Mouse (Mus musculus): ENCODE results near the gene Etv5. TPM values are rescaled to one million over a fixed set of nuclear protein-coding genes. Genes with fewer than 3 reads are reported as not detected.

Gene Etv5
- polyA plus RNA-seq, 1 experiment: 22.6 TPM

DNA sequence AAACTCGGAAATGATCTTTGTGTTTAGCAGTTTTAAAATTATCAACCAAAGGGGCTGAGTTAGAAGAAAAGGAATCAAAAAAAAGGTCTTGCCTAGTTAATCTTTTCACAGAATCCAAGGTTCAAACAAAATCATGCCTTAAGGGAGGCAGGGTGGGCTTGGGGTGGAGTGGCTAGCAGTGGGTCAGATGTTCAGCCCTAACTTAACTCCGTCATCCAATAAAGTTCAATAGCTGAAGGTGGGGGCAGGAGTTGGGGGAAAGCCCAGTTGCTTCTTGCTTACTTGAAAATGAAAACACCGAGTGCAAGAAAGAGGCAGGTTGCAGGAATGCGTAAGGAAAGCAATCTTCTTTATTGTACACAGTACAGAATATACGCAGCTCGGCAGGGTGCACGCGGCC lies 58.5 kb downstream of the Etv5 start:
- H3K4me3 ChIP-seq (ENCODE audit: insufficient read depth, low read length): no peak overlapping the region
- H3K27ac ChIP-seq (ENCODE audit: insufficient read depth, low read length): no peak overlapping the region
- TF ChIP-seq CTCF (IDR thresholded peaks at IDR 0.05; ENCODE audit: borderline replicate concordance, insufficient read depth, low read length) (no peak), POLR2A (IDR thresholded peaks at IDR 0.05; ENCODE audit: low read depth, low read length) (no peak)
- no peaks in the 10 kb centered on the region for H3K4me1 ChIP-seq (ENCODE audit: control insufficient read depth, insufficient read depth, low read length)

DNA sequence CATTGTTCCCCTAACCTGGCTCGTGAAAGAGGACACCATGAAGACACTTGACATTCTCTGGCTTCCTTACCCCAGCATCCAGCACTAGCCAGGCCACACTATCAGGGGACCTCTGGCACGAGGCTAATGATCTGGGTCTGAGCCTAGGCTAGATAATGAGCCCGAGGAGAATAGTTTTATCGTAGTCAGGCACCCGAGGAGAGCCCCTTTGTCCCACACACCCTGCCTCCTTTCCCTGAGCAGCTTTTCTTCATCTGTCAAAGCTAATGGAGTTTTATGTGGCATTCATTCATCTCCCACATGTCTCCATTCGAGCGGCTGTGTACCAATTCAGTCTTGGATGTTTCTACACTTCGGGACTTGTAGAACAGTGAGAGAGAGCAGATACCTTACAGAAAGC lies 59.5 kb downstream of the Etv5 start:
- H3K4me3 ChIP-seq (ENCODE audit: insufficient read depth, low read length): no peak overlapping the region
- TF ChIP-seq POLR2A (IDR thresholded peaks at IDR 0.05; ENCODE audit: low read depth, low read length) (no peak), CTCF (IDR thresholded peaks at IDR 0.05; ENCODE audit: borderline replicate concordance, insufficient read depth, low read length) (no peak)
- H3K4me1 ChIP-seq (ENCODE audit: control insufficient read depth, insufficient read depth, low read length): no peaks in the 10 kb centered on the region

DNA sequence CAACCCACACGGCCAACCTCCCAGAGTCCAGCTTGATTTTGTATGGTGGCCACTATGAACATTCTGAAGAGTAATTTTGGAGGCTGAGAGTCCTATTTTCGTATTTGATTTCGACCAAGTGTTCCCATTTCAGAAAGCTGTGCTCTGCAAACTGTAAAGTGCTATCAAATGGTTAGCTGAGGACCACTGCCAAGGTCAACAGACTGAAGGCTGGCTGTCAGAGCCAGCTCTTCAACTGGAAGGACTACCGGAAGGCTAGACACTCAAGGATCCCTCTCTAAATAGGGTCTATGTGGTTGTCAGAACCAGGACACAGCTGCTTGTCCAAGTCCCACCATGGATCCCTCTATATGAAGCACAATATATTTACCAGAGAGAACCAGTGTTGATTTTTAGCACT lies 60.2 kb downstream of the Etv5 start:
- Histone ChIP-seq H3K4me1 (ENCODE audit: control insufficient read depth, insufficient read depth, low read length) (no peaks in the 10 kb centered on the region), H3K27ac (ENCODE audit: insufficient read depth, low read length) (no peak overlapping the region), H3K4me3 (ENCODE audit: insufficient read depth, low read length) (no peak overlapping the region)
- TF ChIP-seq CTCF (IDR thresholded peaks at IDR 0.05; ENCODE audit: borderline replicate concordance, insufficient read depth, low read length) (no peak), POLR2A (IDR thresholded peaks at IDR 0.05; ENCODE audit: low read depth, low read length) (no peak)

More for the DNA sequence above, 59.5 kb downstream of the Etv5 start:
- H3K27ac ChIP-seq (ENCODE audit: insufficient read depth, low read length): no peak overlapping the region

DNA sequence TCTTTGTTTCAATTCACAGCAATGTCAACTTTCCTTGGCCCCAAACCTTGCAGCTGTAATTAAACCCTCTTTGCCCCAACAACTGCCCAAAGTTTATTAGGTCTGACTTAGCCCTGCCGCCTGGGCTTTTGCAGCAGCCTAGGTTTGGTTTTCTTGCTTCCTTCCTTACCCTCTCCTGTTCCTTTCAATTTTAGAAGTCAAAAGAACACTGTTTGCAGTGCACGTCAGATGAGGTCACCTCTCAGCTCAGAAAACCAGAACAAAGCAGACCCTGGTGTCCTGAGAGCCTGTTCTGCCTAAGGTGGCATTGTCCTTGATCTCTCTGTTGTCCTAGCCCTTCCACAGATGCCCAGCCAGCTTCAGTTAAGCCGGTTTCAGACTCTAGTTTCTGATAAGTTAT lies 61.8 kb downstream of the Etv5 start:
- Histone ChIP-seq H3K27ac (ENCODE audit: insufficient read depth, low read length) (no peak overlapping the region), H3K4me1 (ENCODE audit: control insufficient read depth, insufficient read depth, low read length) (no peaks in the 10 kb centered on the region), H3K4me3 (ENCODE audit: insufficient read depth, low read length) (no peak overlapping the region)
- TF ChIP-seq CTCF (IDR thresholded peaks at IDR 0.05; ENCODE audit: borderline replicate concordance, insufficient read depth, low read length) (no peak), POLR2A (IDR thresholded peaks at IDR 0.05; ENCODE audit: low read depth, low read length) (no peak)

DNA sequence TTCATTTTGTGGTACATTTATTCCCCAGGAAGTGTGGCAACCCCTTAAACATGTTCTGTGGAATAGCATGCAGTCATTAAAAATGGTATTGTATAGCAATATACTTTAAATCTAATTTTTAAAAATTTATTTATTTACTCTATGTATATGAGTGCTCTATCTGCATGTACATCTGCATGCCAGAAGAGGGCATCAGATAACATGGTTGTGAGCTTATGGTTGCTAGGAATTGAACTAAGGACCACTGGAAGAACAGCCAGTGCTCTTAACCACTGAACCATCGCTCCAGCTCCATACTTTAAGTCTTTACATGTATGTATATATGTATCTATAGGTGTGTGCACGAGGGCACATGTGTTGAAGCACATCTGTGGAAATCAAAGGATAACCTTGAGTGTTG lies 64.6 kb downstream of the Etv5 start:
- H3K4me1 ChIP-seq (ENCODE audit: control insufficient read depth, insufficient read depth, low read length): no peaks in the 10 kb centered on the region
- no peak overlapping the region for H3K4me3 ChIP-seq (ENCODE audit: insufficient read depth, low read length)
- no peak overlapping the region for H3K27ac ChIP-seq (ENCODE audit: insufficient read depth, low read length)
- no peak for TF ChIP-seq POLR2A (IDR thresholded peaks at IDR 0.05; ENCODE audit: low read depth, low read length)
- TF ChIP-seq CTCF (IDR thresholded peaks at IDR 0.05; ENCODE audit: borderline replicate concordance, insufficient read depth, low read length): no peak

DNA sequence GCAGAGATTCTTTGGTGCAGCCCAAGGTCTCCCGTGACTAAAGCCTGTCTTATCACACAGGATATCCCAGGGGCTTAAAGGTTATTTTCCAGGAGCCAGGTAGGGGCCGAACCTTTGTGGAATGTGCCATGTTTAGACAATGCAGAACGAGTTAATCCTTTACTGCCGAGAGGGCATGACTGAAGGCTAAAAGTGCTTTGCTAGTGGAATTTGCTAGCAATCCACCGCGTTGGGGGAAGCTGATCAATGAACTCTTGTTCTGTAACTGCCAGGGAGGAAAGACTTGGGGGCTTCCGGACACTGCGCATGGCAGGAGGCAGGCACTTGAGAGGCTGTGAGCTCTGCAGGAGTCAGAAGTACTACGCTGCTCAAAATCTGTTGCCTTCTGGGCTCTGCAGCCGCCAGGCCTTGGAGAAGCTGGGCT lies 66.8 kb downstream of the Etv5 start:
- H3K4me1 ChIP-seq (ENCODE audit: control insufficient read depth, insufficient read depth, low read length): no peaks in the 10 kb centered on the region
- no peak overlapping the region for H3K4me3 ChIP-seq (ENCODE audit: insufficient read depth, low read length)
- H3K27ac ChIP-seq (ENCODE audit: insufficient read depth, low read length): no peak overlapping the region

DNA sequence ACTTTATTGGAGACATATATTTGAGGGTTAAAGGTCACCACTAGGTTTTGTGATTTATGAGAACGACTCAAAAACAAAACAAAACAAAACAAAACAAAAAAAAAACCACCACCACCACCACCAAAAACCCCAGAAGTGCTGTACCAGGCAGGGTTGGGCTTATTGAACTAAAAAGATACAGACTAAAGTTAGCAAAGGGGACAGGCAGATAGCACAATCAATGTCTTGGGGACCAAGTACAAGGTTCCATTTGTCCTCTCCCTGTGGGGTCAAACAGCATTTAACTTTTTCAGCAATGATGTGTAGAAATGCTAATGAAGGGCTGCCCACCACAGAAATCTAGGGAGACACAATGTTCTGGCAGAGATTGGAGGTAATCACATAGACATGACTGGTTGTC lies 67.3 kb downstream of the Etv5 start:
- no peaks in the 10 kb centered on the region for H3K4me1 ChIP-seq (ENCODE audit: control insufficient read depth, insufficient read depth, low read length)
- TF ChIP-seq CTCF (IDR thresholded peaks at IDR 0.05; ENCODE audit: borderline replicate concordance, insufficient read depth, low read length) (no peak), POLR2A (IDR thresholded peaks at IDR 0.05; ENCODE audit: low read depth, low read length) (no peak)
- no peak overlapping the region for H3K4me3 ChIP-seq (ENCODE audit: insufficient read depth, low read length)
- H3K27ac ChIP-seq (ENCODE audit: insufficient read depth, low read length): no peak overlapping the region

More for the DNA sequence above, 66.8 kb downstream of the Etv5 start:
- no peak for TF ChIP-seq CTCF (IDR thresholded peaks at IDR 0.05; ENCODE audit: borderline replicate concordance, insufficient read depth, low read length)
- TF ChIP-seq POLR2A (IDR thresholded peaks at IDR 0.05; ENCODE audit: low read depth, low read length): no peak

DNA sequence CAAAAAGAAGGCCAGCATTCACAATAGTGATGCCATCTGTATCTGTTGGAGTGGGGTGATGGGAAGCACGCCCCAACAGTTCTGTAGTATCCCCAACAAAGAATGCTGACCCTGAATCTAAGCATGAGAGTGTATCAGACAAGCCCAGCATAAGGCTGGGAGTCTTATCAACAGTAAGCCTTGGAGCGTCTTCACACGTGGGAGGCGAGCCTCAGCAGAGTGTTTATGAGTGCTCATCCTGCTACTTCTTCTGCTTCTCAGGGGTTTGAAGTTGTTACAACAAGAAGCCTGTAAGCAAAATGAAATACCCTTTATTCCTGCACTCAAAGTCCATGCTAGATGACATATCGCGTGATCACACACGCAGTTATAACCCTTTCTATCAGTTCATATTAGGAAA lies 72.4 kb downstream of the Etv5 start:
- no peaks in the 10 kb centered on the region for H3K4me1 ChIP-seq (ENCODE audit: control insufficient read depth, insufficient read depth, low read length)
- TF ChIP-seq CTCF (IDR thresholded peaks at IDR 0.05; ENCODE audit: borderline replicate concordance, insufficient read depth, low read length) (no peak), POLR2A (IDR thresholded peaks at IDR 0.05; ENCODE audit: low read depth, low read length) (no peak)
- no peak overlapping the region for H3K27ac ChIP-seq (ENCODE audit: insufficient read depth, low read length)
- no peak overlapping the region for H3K4me3 ChIP-seq (ENCODE audit: insufficient read depth, low read length)

DNA sequence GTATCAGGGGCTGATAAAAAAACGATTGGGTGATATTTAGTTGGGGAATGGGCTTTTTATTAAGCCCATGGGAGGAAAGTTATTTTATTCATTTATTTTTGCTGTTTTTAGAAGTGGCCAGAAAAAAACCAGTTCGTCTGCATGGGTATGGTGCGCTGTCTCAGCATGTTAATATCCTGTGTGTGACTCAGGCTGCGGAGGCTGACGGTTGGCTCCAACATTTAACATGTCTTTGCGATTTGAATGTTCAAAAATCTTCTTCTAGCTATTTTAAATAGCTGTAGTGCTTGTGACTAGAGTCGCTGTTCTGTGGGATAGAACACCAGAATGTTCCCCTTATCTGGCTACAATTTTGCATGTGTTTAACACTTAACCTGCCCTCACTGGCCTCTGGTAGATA lies 73.5 kb downstream of the Etv5 start:
- Histone ChIP-seq H3K4me3 (ENCODE audit: insufficient read depth, low read length) (no peak overlapping the region), H3K27ac (ENCODE audit: insufficient read depth, low read length) (no peak overlapping the region), H3K4me1 (ENCODE audit: control insufficient read depth, insufficient read depth, low read length) (no peaks in the 10 kb centered on the region)
- TF ChIP-seq POLR2A (IDR thresholded peaks at IDR 0.05; ENCODE audit: low read depth, low read length) (no peak), CTCF (IDR thresholded peaks at IDR 0.05; ENCODE audit: borderline replicate concordance, insufficient read depth, low read length) (no peak)

DNA sequence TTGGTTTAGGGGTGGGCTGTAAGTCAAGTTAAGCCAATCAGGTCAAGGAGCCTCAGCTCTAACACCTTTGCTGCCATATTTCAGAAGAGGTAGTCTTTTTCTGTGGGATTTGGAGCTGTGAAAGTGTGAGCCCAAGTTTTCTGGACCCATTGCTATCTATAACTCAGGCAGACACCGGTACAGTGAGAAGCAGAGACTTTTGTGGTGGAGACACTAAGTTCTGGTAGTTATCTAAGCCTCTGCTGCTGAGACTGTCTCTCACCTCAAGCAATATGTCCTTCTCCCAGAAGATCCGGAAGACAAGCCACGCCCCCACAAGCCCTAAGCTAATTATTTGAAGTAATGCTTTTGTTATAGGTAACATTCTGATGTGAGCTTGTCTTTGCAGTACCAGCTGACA lies 73.9 kb downstream of the Etv5 start:
- no peaks in the 10 kb centered on the region for H3K4me1 ChIP-seq (ENCODE audit: control insufficient read depth, insufficient read depth, low read length)
- no peak for TF ChIP-seq CTCF (IDR thresholded peaks at IDR 0.05; ENCODE audit: borderline replicate concordance, insufficient read depth, low read length)
- no peak for TF ChIP-seq POLR2A (IDR thresholded peaks at IDR 0.05; ENCODE audit: low read depth, low read length)
- H3K4me3 ChIP-seq (ENCODE audit: insufficient read depth, low read length): no peak overlapping the region
- no peak overlapping the region for H3K27ac ChIP-seq (ENCODE audit: insufficient read depth, low read length)

Data from embryonic fibroblast, embryonic 13.5 days (primary cell).